Mouse (Mus musculus) CD8-positive naive resting alpha-beta T cell, adult 57 days (primary cell): ENCODE data around the gene Gnas. TPM values are rescaled to one million over a fixed set of nuclear protein-coding genes. Genes with fewer than 3 reads are reported as not detected.

Experiments used
- total RNA-seq: library from RNA; stranded (reverse); gene quantifications from one replicate; pipeline ENCODE4 v1.2.4, GENCODE M21; 2023

The Gnas gene
- total RNA-seq, result 431 TPM

DNA sequence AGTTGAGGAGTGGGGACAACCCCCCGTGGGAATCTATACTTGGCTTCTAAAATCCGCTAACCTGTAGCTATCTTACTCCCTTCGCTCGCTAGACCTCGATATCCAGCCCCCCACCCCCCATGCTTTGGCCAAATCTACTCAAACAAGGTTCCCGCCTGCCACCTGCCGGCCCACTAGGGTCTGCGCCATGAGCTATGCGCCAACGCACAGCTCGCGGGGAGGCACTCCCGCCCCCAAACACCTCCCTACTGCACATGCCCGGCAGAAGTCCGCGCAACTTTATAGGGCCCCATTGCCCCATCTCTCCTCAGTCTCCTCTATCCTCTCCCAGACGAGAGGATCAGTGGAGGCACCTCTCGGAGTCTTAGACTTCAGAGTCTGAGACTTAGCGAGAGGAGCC, at the start of gene Gnas:
Gene Gnas (plus strand): TSS at position 310 of the 400 bp plus-strand sequence.

DNA sequence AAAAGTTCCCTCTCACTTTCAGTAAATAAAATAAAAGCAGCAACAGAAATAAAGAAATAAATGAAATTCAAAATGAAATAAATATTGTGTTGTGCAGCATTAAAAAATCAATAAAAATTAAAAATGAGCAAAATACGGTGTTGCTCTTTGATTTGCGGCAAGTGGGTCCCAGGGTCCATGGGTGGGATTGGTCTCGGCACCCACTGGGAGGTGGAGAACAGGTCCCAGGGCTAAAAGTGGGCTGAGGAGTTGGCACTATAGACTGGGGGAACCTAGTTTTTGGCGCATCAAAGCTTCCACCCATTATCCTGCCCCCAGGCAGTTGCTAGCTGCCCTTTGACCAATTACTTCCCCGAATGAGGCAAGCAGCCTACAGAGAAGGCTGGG, 62.5 kb downstream of the Gnas start, which contains the start of gene Gm20721:
Gene Gm20721 (minus strand): TSS at position 101 of the 387 bp plus-strand sequence.

Other genes starting within 250 kb of the Gnas start
- gene Stx16, start 208.0 kb upstream of the Gnas start, total RNA-seq, result 73.0 TPM
- 84.0 TPM for gene Npepl1, start 174.0 kb upstream of the Gnas start, total RNA-seq
- gene Gm20721, start 62.4 kb downstream of the Gnas start, total RNA-seq, result not detected
- gene Nelfcd, start 131.5 kb downstream of the Gnas start, total RNA-seq, result 50.0 TPM
- gene Ctsz, start 154.7 kb downstream of the Gnas start, total RNA-seq, result 46.5 TPM
- 0.37 TPM for gene Tubb1, start 166.4 kb downstream of the Gnas start, total RNA-seq
- 221 TPM for gene Atp5e, start 179.8 kb downstream of the Gnas start, total RNA-seq
- gene Prelid3b, start 188.8 kb downstream of the Gnas start, total RNA-seq, result 39.7 TPM